Mouse (Mus musculus) kidney, postnatal 10 days (tissue): ENCODE measurements around the gene Myh2.

Source experiments
- DNase-seq: peaks from one replicate; pipeline ENCODE4 v3.0.0; 2021; ENCODE audit warnings: mixed read lengths

Myh2 gene

GRCm38 (mm10) chr11:67170727-67171126, at the start of gene Myh2:
Gene Myh2 (plus strand): TSS chr11:67171027.
- no peak for DNase-seq

- no peak for DNase-seq
Measured at GRCm38 (mm10) chr11:67124943-67125342, 45.9 kb upstream of the Myh2 start.

GRCm38 (mm10) chr11:67125361-67125760, 45.5 kb upstream of the Myh2 start:
- no peak for DNase-seq

GRCm38 (mm10) chr11:67133526-67133925, 37.3 kb upstream of the Myh2 start:
- no peak for DNase-seq

- no peak for DNase-seq
Measured at GRCm38 (mm10) chr11:67134654-67135053, 36.2 kb upstream of the Myh2 start.

GRCm38 (mm10) chr11:67135532-67135931, 35.3 kb upstream of the Myh2 start:
- no peak for DNase-seq

GRCm38 (mm10) chr11:67139556-67139955, 31.3 kb upstream of the Myh2 start:
- no peak for DNase-seq

GRCm38 (mm10) chr11:67140175-67140574, 30.7 kb upstream of the Myh2 start:
- DNase-seq, result no peak

- DNase-seq, result no peak
Measured at GRCm38 (mm10) chr11:67141031-67141430, 29.8 kb upstream of the Myh2 start.

- no peak for DNase-seq
Measured at GRCm38 (mm10) chr11:67142047-67142446, 28.8 kb upstream of the Myh2 start.

GRCm38 (mm10) chr11:67143065-67143464, 27.8 kb upstream of the Myh2 start:
- DNase-seq, result no peak

GRCm38 (mm10) chr11:67143863-67144498, 26.8 kb upstream of the Myh2 start:
- no peak for DNase-seq

GRCm38 (mm10) chr11:67144559-67145265, 26.1 kb upstream of the Myh2 start:
- no peak for DNase-seq

GRCm38 (mm10) chr11:67145482-67146408, 25.1 kb upstream of the Myh2 start:
- no peak for DNase-seq

GRCm38 (mm10) chr11:67146409-67147282, 24.2 kb upstream of the Myh2 start:
- no peak for DNase-seq

- DNase-seq, result no peak
Measured at GRCm38 (mm10) chr11:67147283-67147921, 23.4 kb upstream of the Myh2 start.

GRCm38 (mm10) chr11:67148286-67149012, 22.4 kb upstream of the Myh2 start:
- DNase-seq, result no peak

GRCm38 (mm10) chr11:67150237-67150636, 20.6 kb upstream of the Myh2 start:
- DNase-seq, result no peak

GRCm38 (mm10) chr11:67151159-67151558, 19.7 kb upstream of the Myh2 start:
- no peak for DNase-seq

- no peak for DNase-seq
Measured at GRCm38 (mm10) chr11:67151651-67152630, 18.9 kb upstream of the Myh2 start.
